Mouse (Mus musculus): ENCODE results near the gene Arhgap35. TPM values are rescaled to one million over a fixed set of nuclear protein-coding genes. Genes with fewer than 3 reads are reported as not detected.
A peak's percentile ranks its signal among the peaks of the same experiment; 100 is the strongest.
"Not testable (repeated sequence)": the region's sequence is repeated elsewhere in the genome, so short reads cannot be mapped to it uniquely, and the experiment has no call there.

Gene Arhgap35
- total RNA-seq (2021): 10 to 100 TPM; 30.5 to 36.6 TPM
- long read RNA-seq, experiment 1, full-length matches to known transcripts: 4 of 20 reads
- long read RNA-seq, experiment 1, partial matches to known transcripts: 4 of 20 reads
- long read RNA-seq, experiment 1, other reads (novel, unspliced or antisense): 12 of 20 reads
- long read RNA-seq, experiment 2, full-length matches to known transcripts: 1 of 13 reads
- long read RNA-seq, experiment 2, partial matches to known transcripts: 3 of 13 reads
- long read RNA-seq, experiment 2, other reads (novel, unspliced or antisense): 9 of 13 reads

- peak; percentile 99 for DNase-seq
Measured at GRCm38 (mm10) chr7:16614888-16615715, at the start of gene Arhgap35. Arhgap35 (minus strand) TSS chr7:16614993.

- no peak for DNase-seq
Measured at GRCm38 (mm10) chr7:16644260-16644659, 29.5 kb upstream of the Arhgap35 start.

- not testable (repeated sequence) for DNase-seq
Measured at GRCm38 (mm10) chr7:16643106-16643505, 28.3 kb upstream of the Arhgap35 start.

- DNase-seq: peak; percentile 82
Measured at GRCm38 (mm10) chr7:16639028-16639427, 24.2 kb upstream of the Arhgap35 start.

GRCm38 (mm10) chr7:16635116-16635515 is 20.3 kb upstream of the Arhgap35 start:
- no peak for DNase-seq

- not testable (repeated sequence) for DNase-seq
Measured at GRCm38 (mm10) chr7:16633913-16634312, 19.1 kb upstream of the Arhgap35 start.

GRCm38 (mm10) chr7:16631932-16632331 is 17.1 kb upstream of the Arhgap35 start:
- no peak for DNase-seq

- no peak for DNase-seq
Measured at GRCm38 (mm10) chr7:16631025-16631424, 16.2 kb upstream of the Arhgap35 start.

- no peak for DNase-seq
Measured at GRCm38 (mm10) chr7:16629598-16630296, 15.0 kb upstream of the Arhgap35 start.

- peak; percentile 68 for DNase-seq
Measured at GRCm38 (mm10) chr7:16628096-16628771, 13.4 kb upstream of the Arhgap35 start.

GRCm38 (mm10) chr7:16623687-16624086 is 8.9 kb upstream of the Arhgap35 start:
- no peak for DNase-seq

GRCm38 (mm10) chr7:16623131-16623530 is 8.3 kb upstream of the Arhgap35 start:
- DNase-seq: no peak

- DNase-seq: peak; percentile 26
Measured at GRCm38 (mm10) chr7:16621066-16621622, 6.4 kb upstream of the Arhgap35 start.

GRCm38 (mm10) chr7:16618661-16619211 is 3.9 kb upstream of the Arhgap35 start:
- peak; percentile 75 for DNase-seq

GRCm38 (mm10) chr7:16617045-16617444 is 2.3 kb upstream of the Arhgap35 start:
- peak; percentile 59 for DNase-seq

- DNase-seq: peak; percentile 70
Measured at GRCm38 (mm10) chr7:16614171-16614887, 464 bp downstream of the Arhgap35 start.

- no peak for DNase-seq
Measured at GRCm38 (mm10) chr7:16613461-16614170, 1.2 kb downstream of the Arhgap35 start.

GRCm38 (mm10) chr7:16610345-16610744 is 4.4 kb downstream of the Arhgap35 start:
- DNase-seq: no peak

GRCm38 (mm10) chr7:16608961-16609360 is 5.8 kb downstream of the Arhgap35 start:
- no peak for DNase-seq

- no peak for DNase-seq
Measured at GRCm38 (mm10) chr7:16608046-16608445, 6.7 kb downstream of the Arhgap35 start.
